Mouse (Mus musculus) MEL (cell line): Measurements from ENCODE around the gene Stk19. TPM values are rescaled to one million over a fixed set of nuclear protein-coding genes. Genes with fewer than 3 reads are reported as not detected.
A peak's percentile ranks its signal among the peaks of the same experiment; 100 is the strongest.

ENCODE experiments used
- DNase-seq: peaks from one replicate; pipeline ENCODE4 v3.0.0; 2011; ENCODE audit warnings: low read depth, low spot score
- H3K27ac ChIP-seq: 2 replicates; pipeline ENCODE4 v1.5.1; 2012; ENCODE audit warnings: low read depth, mild to moderate bottlenecking, control low read depth, low read length, moderate library complexity; ENCODE audit not compliant: control insufficient read depth
- H3K27me3 ChIP-seq, 2 experiments: fragments of 150-350 bp in 1 of 2; sonication (generic) in 1 of 2; 2 replicates each; pipeline ENCODE4 v1.6.1; 2012; ENCODE audit warnings: low read length in 2 of 2, mild to moderate bottlenecking in 2 of 2, improper control_type of control experiment in 1 of 2, moderate library complexity in 1 of 2; ENCODE audit not compliant: insufficient read depth in 2 of 2, control insufficient read depth in 1 of 2
- H3K36me3 ChIP-seq, 2 experiments: 2 replicates each; pipeline ENCODE4 v1.6.1; 2012 to 2014; ENCODE audit warnings: low read length in 2 of 2, improper control_type of control experiment in 1 of 2, inconsistent platforms in 1 of 2, mild to moderate bottlenecking in 1 of 2; ENCODE audit not compliant: insufficient read depth in 2 of 2, control insufficient read depth in 1 of 2
- H3K4me1 ChIP-seq, 2 experiments: fragments of 150-350 bp in 1 of 2; sonication (generic) in 1 of 2; 2 replicates each; pipeline ENCODE4 v1.6.1; 2012; ENCODE audit warnings: low read length in 2 of 2, improper control_type of control experiment in 1 of 2, mild to moderate bottlenecking in 1 of 2; ENCODE audit not compliant: insufficient read depth in 2 of 2, control insufficient read depth in 1 of 2
- H3K4me3 ChIP-seq, 2 experiments: fragments of 150-350 bp in 1 of 2; sonication (generic) in 1 of 2; 2 replicates each; pipeline ENCODE4 v1.5.1; 2012; ENCODE audit warnings: low read depth in 2 of 2, low read length in 2 of 2, mild to moderate bottlenecking in 2 of 2, moderate library complexity in 2 of 2, control low read depth in 1 of 2, improper control_type of control experiment in 1 of 2; ENCODE audit not compliant: control insufficient read depth in 1 of 2, insufficient read depth in 1 of 2
- H3K79me2 ChIP-seq: 2 replicates; pipeline ENCODE4 v1.6.1; 2012; ENCODE audit warnings: mild to moderate bottlenecking, low read length, moderate library complexity; ENCODE audit not compliant: control insufficient read depth, poor library complexity, insufficient read depth
- H3K9ac ChIP-seq: 2 replicates; pipeline ENCODE4 v1.6.1; 2012; ENCODE audit warnings: low read depth, mild to moderate bottlenecking, control low read depth, low read length, moderate library complexity; ENCODE audit not compliant: control insufficient read depth, poor library complexity, severe bottlenecking
- H3K9me3 ChIP-seq: fragments of 150-350 bp; sonication (generic); replicated peaks from 2 replicates; pipeline ENCODE4 v1.6.1; 2012; ENCODE audit warnings: mild to moderate bottlenecking, low read length, improper control_type of control experiment, moderate library complexity; ENCODE audit not compliant: insufficient read depth
- CTCF ChIP-seq, 3 experiments: IDR thresholded peaks in 2 of 3; conservative IDR thresholded peaks in 1 of 3; 2 replicates each; pipeline ENCODE4 v1.5.1; 2011 to 2012; ENCODE audit warnings: low read length in 3 of 3, low read depth in 2 of 3, mild to moderate bottlenecking in 2 of 3, improper control_type of control experiment in 1 of 3, inconsistent platforms in 1 of 3, mixed read lengths in 1 of 3, moderate library complexity in 1 of 3; ENCODE audit not compliant: control insufficient read depth in 1 of 3, insufficient read depth in 1 of 3, poor library complexity in 1 of 3, severe bottlenecking in 1 of 3
- ELF1 ChIP-seq: IDR thresholded peaks from 2 replicates; pipeline ENCODE4 v1.6.1; 2014; ENCODE audit warnings: low read depth, mild to moderate bottlenecking, inconsistent platforms, low read length, improper control_type of control experiment, moderate library complexity
- ETS1 ChIP-seq: IDR thresholded peaks from 2 replicates; pipeline ENCODE4 v1.6.1; 2012; ENCODE audit warnings: low read depth, mild to moderate bottlenecking, inconsistent platforms, low read length, improper control_type of control experiment, moderate library complexity
- GATA1 ChIP-seq: IDR thresholded peaks from 2 replicates; pipeline ENCODE4 v1.6.1; 2011; ENCODE audit warnings: low read depth, low read length, improper control_type of control experiment
- KAT2A ChIP-seq: conservative IDR thresholded peaks from 2 replicates; pipeline ENCODE4 v1.6.1; 2012; ENCODE audit warnings: low read depth, low read length, improper control_type of control experiment, inconsistent platforms
- MEF2A ChIP-seq: IDR thresholded peaks from 2 replicates; pipeline ENCODE4 v1.6.1; 2014; ENCODE audit warnings: low read depth, mild to moderate bottlenecking, inconsistent platforms, low read length, improper control_type of control experiment; ENCODE audit not compliant: poor library complexity, insufficient replicate concordance, severe bottlenecking; ENCODE audit errors: extremely low read depth
- MXI1 ChIP-seq: IDR thresholded peaks from 2 replicates; pipeline ENCODE4 v1.6.1; 2011; ENCODE audit warnings: mild to moderate bottlenecking, low read depth, low read length, improper control_type of control experiment
- MYC ChIP-seq: IDR thresholded peaks from 2 replicates; pipeline ENCODE4 v1.6.1; 2011; ENCODE audit warnings: low read depth, mild to moderate bottlenecking, low read length, improper control_type of control experiment, moderate library complexity
- NRF1 ChIP-seq: IDR thresholded peaks from 2 replicates; pipeline ENCODE4 v1.6.1; 2014; ENCODE audit warnings: low read depth, mild to moderate bottlenecking, inconsistent platforms, low read length, improper control_type of control experiment, moderate library complexity; ENCODE audit not compliant: poor library complexity, insufficient read depth, severe bottlenecking
- POLR2AphosphoS2 ChIP-seq: IDR thresholded peaks from 2 replicates; pipeline ENCODE4 v1.6.1; 2011; ENCODE audit warnings: low read length, improper control_type of control experiment
- POLR2AphosphoS5 ChIP-seq: IDR thresholded peaks from 2 replicates; pipeline ENCODE4 v1.6.1; 2012; ENCODE audit warnings: low read depth, borderline replicate concordance, mild to moderate bottlenecking, inconsistent platforms, low read length, moderate library complexity, mixed read lengths
- RAD21 ChIP-seq: IDR thresholded peaks from 2 replicates; pipeline ENCODE4 v1.6.1; 2011; ENCODE audit warnings: mild to moderate bottlenecking, low read depth, low read length, improper control_type of control experiment
- RCOR1 ChIP-seq: IDR thresholded peaks from 2 replicates; pipeline ENCODE4 v1.6.1; 2012; ENCODE audit warnings: low read depth, mild to moderate bottlenecking, inconsistent platforms, low read length, improper control_type of control experiment
- TAL1 ChIP-seq: IDR thresholded peaks from 2 replicates; pipeline ENCODE4 v1.6.1; 2012; ENCODE audit warnings: mild to moderate bottlenecking, inconsistent platforms, low read length, moderate library complexity, mixed read lengths
- TBP ChIP-seq: IDR thresholded peaks from 2 replicates; pipeline ENCODE4 v1.8.0; 2011; ENCODE audit warnings: low read depth, low read length, improper control_type of control experiment
- TCF12 ChIP-seq: IDR thresholded peaks from 2 replicates; pipeline ENCODE4 v1.6.1; 2014; ENCODE audit warnings: low read depth, mild to moderate bottlenecking, inconsistent platforms, low read length, improper control_type of control experiment, moderate library complexity
- USF1 ChIP-seq: IDR thresholded peaks from 2 replicates; pipeline ENCODE4 v1.6.1; 2014; ENCODE audit warnings: low read depth, mild to moderate bottlenecking, inconsistent platforms, low read length, improper control_type of control experiment, moderate library complexity
- ZKSCAN1 ChIP-seq: IDR thresholded peaks from 2 replicates; pipeline ENCODE4 v1.6.1; 2012; ENCODE audit warnings: low read depth, mild to moderate bottlenecking, inconsistent platforms, low read length, improper control_type of control experiment, moderate library complexity
- ZNF384 ChIP-seq: IDR thresholded peaks from 2 replicates; pipeline ENCODE4 v1.6.1; 2012; ENCODE audit warnings: low read depth, mild to moderate bottlenecking, inconsistent platforms, low read length, improper control_type of control experiment
- polyA plus RNA-seq, 2 experiments: library from polyadenylated mRNA; stranded (reverse) in 1 of 2; unstranded in 1 of 2; fragments of >175 nt in 1 of 2; fragments of >200 nt in 1 of 2; gene quantifications; 2 replicates each; pipeline versions ENCODE4 v1.2.1 to v1.2.4; 2012; ENCODE audit warnings: low replicate concordance in 2 of 2, low read depth in 1 of 2; ENCODE audit not compliant: insufficient read length in 2 of 2, insufficient read depth in 1 of 2, missing spikeins in 1 of 2
- total RNA-seq: library from RNA; depleted of rRNA; stranded (reverse); fragments of 300-350 nt; gene quantifications from 2 replicates; pipeline ENCODE4 v1.2.3, GENCODE M21; 2012

Stk19 gene
- total and polyA plus RNA-seq, 3 experiments, result 43.3 to 56.5 TPM; not detected in 1

GRCm38 (mm10) chr17:34795633-34796032 is 41.1 kb downstream of the Stk19 start:
- H3K4me1 ChIP-seq, result no peaks in the 10 kb centered on the region
- no peak overlapping the region for H3K9ac ChIP-seq
- no peaks in the 10 kb centered on the region for H3K9me3 ChIP-seq
- DNase-seq, result peak; percentile 5
- no peaks in the 10 kb centered on the region for H3K36me3 ChIP-seq
- H3K27ac ChIP-seq, result no peak overlapping the region
- H3K4me3 ChIP-seq, result no peak overlapping the region
- H3K79me2 ChIP-seq, result no peaks in the 10 kb centered on the region
- TF ChIP-seq CTCF (IDR thresholded peaks at IDR 0.05 in 2 of 3, conservative IDR thresholded peaks at IDR 0.05 in 1 of 3; ENCODE audit: control insufficient read depth in 1 of 3, insufficient read depth in 1 of 3, low read depth in 2 of 3, low read length in 3 of 3, poor library complexity in 1 of 3, severe bottlenecking in 1 of 3) (peak; percentile 21 to 40 (median 37); a peak in 4 of 6 replicates), ZNF384 (no peak), RCOR1 (no peak), MYC (no peak)
- H3K27me3 ChIP-seq, result no peaks in the 10 kb centered on the region

GRCm38 (mm10) chr17:34795016-34795415 is 41.7 kb downstream of the Stk19 start:
- no peaks in the 10 kb centered on the region for H3K79me2 ChIP-seq
- DNase-seq, result no peak
- H3K27me3 ChIP-seq, result no peaks in the 10 kb centered on the region
- no peak overlapping the region for H3K27ac ChIP-seq
- no peak overlapping the region for H3K9ac ChIP-seq
- no peaks in the 10 kb centered on the region for H3K4me1 ChIP-seq
- no peaks in the 10 kb centered on the region for H3K9me3 ChIP-seq
- TF ChIP-seq GATA1 (no peak), TAL1 (no peak), POLR2AphosphoS5 (no peak), MXI1 (no peak), ZKSCAN1 (no peak), ETS1 (no peak)
- H3K36me3 ChIP-seq, result no peaks in the 10 kb centered on the region
- H3K4me3 ChIP-seq, result no peak overlapping the region

GRCm38 (mm10) chr17:34777680-34778325 is 58.9 kb downstream of the Stk19 start:
- H3K27ac ChIP-seq, result no peak overlapping the region
- peaks cover 0 to 3% of the 10 kb centered on the region in 2 experiments; a peak in 2 of 4 replicates for H3K27me3 ChIP-seq
- H3K4me1 ChIP-seq, result no peaks in the 10 kb centered on the region
- H3K4me3 ChIP-seq, result no peak overlapping the region
- DNase-seq, result no peak
- TF ChIP-seq MYC (no peak), MEF2A (no peak), TBP (no peak), NRF1 (no peak), GATA1 (no peak), USF1 (no peak), ELF1 (no peak), RCOR1 (no peak), KAT2A (no peak), TAL1 (no peak), RAD21 (no peak), TCF12 (no peak), POLR2AphosphoS2 (no peak), ETS1 (no peak)
- H3K79me2 ChIP-seq, result no peaks in the 10 kb centered on the region
- no peaks in the 10 kb centered on the region for H3K36me3 ChIP-seq
- no peaks in the 10 kb centered on the region for H3K9me3 ChIP-seq
- no peak overlapping the region for H3K9ac ChIP-seq
